Mouse (Mus musculus): ENCODE data around the gene Ucn3.
"Not testable (repeated sequence)": the region's sequence is repeated elsewhere in the genome, so short reads cannot be mapped to it uniquely, and the experiment has no call there.

Ucn3 gene

GRCm38 (mm10) chr13:3945249-3945648, at the start of gene Ucn3:
TSS of gene Ucn3 (minus strand) at chr13:3945349.
- no peak for DNase-seq (ENCODE audit: low spot score in 2 of 2)

DNA sequence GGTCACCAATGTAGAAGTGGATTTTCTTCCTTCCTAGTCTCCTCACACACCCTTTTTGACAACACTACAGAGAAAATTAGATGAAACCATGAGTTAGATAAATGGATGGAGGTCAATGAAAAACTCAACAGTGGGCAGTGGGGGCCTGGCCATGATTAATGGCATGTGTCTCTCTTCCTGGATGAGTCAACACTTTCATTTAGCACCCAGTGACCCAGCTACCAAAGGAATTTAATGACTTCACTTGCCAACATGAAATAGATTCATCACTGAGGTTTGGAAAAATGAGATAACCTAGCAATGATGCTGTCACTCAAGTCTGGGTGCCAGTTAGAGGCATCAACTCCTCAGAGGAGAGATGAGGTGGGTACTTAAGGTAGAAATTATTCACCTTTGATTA, 46.9 kb upstream of the Ucn3 start:
- no peak for DNase-seq (ENCODE audit: low spot score in 2 of 2)

DNA sequence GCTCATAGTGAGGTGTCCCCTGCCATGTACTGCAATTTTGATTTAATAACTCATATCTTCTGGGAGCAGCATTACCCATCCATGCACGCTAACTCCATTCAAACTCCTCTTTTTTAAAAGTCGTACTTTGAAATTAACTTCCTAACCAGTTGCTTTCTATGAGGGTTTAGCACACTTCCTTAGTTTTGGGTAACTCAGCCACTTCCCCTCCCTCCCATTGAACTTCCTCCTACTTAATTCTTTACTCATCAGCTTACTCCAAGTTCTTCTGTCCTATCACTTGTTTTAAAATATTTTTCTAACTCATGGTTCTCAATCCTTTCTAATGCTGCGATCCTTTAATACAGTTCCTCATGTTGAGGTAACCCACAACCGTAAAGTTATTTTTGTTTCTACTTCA, 23.7 kb upstream of the Ucn3 start:
- DNase-seq (ENCODE audit: low spot score in 2 of 2), result no peak

DNA sequence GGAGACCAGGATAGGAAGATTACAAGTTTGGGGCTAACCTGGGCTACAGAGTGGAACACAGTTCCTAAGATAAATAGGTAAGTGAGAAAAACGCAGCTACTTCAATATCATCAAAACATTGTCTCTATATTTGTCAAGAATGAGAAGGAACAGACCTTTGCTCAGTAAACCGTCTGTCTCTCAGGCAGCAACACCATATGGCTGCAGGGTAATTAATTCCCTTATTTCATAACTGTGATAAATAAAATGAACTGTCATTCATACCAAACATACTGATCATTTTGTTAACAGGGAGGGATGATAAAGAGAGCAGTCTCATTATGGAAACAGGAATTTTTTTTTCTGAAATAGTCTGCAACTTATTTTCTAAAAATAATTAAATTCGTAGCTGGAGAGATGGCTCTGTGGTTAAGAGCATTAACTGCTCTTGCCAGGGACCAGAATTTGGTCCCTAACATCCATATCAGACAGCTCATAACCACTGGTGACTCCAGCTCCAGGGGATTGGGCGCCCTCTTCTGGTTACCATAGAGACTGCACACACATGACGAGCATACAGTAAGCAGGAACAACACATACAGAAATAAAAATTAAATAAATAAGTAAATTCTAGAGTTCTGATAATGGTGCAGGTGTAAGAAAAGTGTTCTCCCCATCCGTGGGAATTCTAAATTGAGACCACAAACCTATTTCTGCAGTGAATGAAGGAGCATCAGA, 6.2 kb upstream of the Ucn3 start:
- DNase-seq (ENCODE audit: low spot score in 2 of 2), result no peak

- no peak for DNase-seq (ENCODE audit: low spot score in 2 of 2)
Observed at GRCm38 (mm10) chr13:3949477-3949876, 4.3 kb upstream of the Ucn3 start.

GRCm38 (mm10) chr13:3947267-3947666, 2.1 kb upstream of the Ucn3 start:
- no peak for DNase-seq (ENCODE audit: low spot score in 2 of 2)

- DNase-seq (ENCODE audit: low spot score in 2 of 2), result no peak
Observed at GRCm38 (mm10) chr13:3944699-3945098, 450 bp downstream of the Ucn3 start.

GRCm38 (mm10) chr13:3926046-3926445, 19.1 kb downstream of the Ucn3 start:
- no peak for DNase-seq (ENCODE audit: low spot score in 2 of 2)

DNA sequence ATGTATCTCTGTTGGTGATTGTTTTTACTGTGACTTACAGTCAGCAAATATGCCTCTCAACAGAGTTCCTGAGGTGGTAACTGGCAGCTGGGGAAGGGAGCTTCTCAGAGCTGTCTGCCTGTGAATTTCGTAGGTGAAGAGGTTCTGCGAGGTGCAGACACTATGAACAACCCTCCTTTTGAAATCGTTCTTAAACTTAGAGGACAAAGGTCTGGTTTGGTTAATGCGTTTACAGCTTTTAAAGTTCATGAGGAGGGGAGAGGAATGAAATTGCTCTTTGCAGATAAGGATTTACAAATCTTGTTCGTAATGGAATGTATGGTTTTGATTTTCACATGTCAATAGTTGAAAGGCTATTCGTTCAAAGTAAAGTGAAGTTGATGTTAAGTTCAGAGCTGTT, 19.5 kb downstream of the Ucn3 start:
- DNase-seq (ENCODE audit: low spot score in 2 of 2), result no peak

DNA sequence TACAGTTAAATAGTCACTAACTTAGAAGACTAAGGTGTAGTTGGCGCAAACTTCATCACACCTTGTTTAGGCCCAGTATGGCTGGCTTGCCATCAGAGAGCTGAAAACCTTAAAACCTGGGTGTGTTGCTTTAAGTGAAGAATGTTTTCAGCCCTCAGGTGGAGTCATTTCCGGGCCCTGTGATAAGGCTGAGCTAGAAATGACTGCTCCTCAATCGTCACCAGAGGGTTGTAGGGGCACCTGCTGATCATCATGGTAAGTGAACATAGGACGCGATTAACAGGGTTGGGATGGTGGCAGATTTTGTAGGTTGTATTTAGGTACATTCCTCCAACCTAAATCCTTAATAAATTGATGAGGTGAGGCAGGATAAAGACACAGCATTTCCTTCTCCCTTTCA, 20.7 kb downstream of the Ucn3 start:
- DNase-seq (ENCODE audit: low spot score in 2 of 2), result no peak

GRCm38 (mm10) chr13:3917571-3918311, 27.4 kb downstream of the Ucn3 start, which contains the start of the genes Net1 and Tubal3:
TSS of gene Net1 (minus strand) at chr13:3918220.
TSS of gene Tubal3 (plus strand) at chr13:3918274.
- DNase-seq (ENCODE audit: low spot score in 2 of 2), result peak; percentile 85 to 89

DNA sequence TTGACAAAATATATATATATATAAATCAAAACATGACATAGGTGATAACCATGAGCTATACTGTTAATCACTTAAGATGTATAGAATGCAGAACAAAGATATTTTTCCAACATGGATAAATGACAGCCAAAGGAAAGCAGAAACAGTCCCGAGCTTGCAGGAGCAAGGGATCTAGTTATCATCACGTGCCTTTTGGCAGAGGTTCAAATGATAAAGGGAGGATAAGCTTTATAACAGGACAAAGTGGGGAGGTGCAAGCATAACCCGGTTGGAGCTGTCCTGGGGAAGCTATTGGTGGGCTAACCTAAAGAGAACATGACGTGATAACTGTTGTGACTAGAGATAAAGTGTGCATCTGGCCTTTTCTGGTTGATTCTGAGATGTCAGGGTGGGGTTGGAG, 31.6 kb downstream of the Ucn3 start:
- DNase-seq (ENCODE audit: low spot score in 2 of 2), result no peak

- no peak for DNase-seq (ENCODE audit: low spot score in 2 of 2)
Observed at GRCm38 (mm10) chr13:3910356-3910755, 34.8 kb downstream of the Ucn3 start.

- DNase-seq (ENCODE audit: low spot score in 2 of 2), result no peak
Observed at GRCm38 (mm10) chr13:3908262-3908661, 36.9 kb downstream of the Ucn3 start.

DNA sequence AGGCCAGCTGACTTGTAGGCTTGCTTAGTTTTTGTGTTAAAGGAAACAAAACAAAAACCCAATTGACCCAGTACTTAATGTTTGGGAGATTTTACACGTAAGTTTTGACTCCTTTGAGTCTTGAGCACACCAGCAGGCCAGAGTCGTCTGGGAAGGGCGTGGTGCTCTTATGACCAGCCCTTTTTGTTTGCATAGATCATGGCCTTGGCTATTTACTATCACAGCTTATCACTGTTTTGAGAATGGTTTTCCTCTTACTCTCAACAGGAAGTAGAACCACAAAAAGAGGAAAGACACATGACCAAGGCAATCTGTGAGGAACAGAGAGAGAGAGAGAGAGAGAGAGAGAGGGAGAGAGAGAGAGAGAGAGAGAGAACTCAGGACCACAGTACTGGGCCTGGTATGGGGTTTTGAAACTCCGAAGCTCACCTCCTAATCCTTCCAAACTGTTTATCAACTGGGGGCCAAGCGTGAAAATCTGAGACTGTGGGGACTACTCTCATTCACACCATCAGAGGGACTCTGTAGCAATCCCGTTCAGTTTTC, 37.9 kb downstream of the Ucn3 start:
- no peak for DNase-seq (ENCODE audit: low spot score in 2 of 2)

DNA sequence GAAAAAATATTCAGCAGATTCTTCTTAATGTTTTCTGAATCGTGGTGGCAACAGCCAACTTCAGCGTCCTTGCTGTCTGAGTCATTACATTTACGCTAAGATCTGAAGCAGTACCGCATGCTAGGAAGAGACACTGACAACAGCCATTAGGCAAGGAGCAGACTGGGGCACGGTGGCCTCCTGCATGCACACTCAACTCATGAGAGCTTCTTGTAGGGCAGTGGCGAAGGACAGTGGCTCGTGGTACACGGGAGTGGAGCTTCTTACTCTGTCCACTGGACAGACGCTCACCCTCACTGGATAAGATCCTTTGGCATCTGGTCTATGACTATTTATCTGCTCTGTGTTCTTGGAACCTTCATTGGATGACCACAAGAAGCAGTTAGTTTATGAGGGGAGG, 45.8 kb downstream of the Ucn3 start:
- DNase-seq (ENCODE audit: low spot score in 2 of 2), result no peak

DNA sequence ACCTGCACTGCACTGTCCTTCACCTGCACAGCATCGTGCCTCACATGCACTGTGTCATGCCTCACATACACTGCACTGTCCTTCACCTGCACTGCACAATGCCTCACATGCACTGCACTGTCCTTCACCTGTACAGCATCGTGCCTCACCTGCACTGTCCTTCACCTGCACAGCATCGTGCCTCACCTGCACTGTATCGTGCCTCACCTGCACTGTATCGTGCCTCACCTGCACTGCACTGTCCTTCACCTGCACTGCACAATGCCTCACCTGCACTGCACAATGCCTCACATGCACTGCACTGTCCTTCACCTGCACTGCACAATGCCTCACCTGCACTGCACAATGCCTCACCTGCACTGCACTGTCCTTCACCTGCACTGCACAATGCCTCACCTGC, 46.9 kb downstream of the Ucn3 start:
- DNase-seq (ENCODE audit: low spot score in 2 of 2), result not testable (repeated sequence)

GRCm38 (mm10) chr13:3896913-3897312, 48.2 kb downstream of the Ucn3 start:
- DNase-seq (ENCODE audit: low spot score in 2 of 2), result peak in 1 of 2 experiments; percentile 54

DNA sequence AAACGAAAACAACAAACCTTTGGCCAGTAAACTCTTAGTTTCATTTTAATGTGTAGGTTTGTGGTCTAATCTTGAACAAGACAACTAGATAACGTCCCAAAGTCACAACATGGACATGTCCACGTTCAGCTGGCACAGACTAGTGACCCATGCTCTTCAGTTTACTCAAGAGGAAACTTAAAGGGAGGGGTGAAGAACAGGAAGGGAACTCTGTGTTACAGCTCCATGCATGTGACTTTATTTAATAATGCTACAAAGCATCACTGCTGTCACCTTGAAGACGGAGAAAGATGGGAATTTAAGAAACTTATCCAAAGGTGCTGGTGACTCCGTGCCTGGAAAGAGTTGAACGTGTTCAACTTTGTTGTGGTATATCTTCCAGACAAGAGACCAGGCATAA, 49.1 kb downstream of the Ucn3 start:
- DNase-seq (ENCODE audit: low spot score in 2 of 2), result no peak

DNA sequence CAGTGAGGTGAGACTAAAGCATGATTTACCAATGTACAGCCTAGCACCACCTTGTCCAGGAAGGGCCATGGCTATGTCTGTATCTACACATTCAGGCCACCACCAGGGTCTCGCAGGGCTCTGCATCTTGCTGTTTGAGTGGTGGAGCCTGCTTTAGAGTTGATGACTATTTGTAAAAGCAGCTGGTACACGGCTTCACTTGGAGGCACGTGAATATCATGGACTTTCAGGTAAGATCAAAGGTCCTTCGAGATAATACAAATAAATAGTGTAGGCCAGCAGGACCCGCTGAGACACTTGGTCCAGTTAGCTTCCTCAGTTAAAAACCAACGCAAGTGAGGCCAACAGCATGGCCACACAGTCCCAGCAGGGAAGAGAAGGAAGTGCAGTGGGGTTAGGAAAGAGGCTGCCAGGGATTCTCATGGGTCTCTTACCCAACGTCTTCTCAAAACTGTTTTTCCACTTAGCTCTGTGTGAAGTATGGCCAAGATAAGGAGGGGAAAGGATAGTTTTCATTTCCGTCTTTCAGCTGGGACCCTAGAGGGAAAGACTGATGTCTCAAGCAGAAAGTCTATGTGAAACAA, 49.7 kb downstream of the Ucn3 start:
- no peak for DNase-seq (ENCODE audit: low spot score in 2 of 2)

DNA sequence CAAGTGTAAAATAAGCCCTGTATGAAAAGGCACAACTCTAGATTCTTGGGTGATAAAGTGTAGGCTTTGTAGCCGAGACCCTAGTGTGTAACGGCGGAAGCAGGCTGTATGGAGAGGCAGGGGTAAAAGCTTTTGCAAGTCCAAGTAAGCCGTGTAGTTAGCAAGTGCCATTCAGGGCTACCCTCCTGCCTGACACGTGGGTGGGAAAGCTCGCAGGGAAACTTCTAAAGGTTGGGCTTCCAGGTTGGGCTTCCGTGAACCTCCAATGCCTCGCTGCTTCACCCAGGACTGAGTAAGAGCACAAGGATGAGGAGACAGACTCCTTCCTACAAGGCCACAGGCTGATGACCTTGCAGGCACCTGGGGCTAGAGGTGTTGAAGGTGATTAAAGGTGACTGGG, 50.6 kb downstream of the Ucn3 start:
- no peak for DNase-seq (ENCODE audit: low spot score in 2 of 2)

GRCm38 (mm10) chr13:3893126-3893734, 51.9 kb downstream of the Ucn3 start:
- peak; percentile 71 to 82 for DNase-seq (ENCODE audit: low spot score in 2 of 2)
